Comparison of ENCODE assay signal across 8 mouse cellular contexts in genomic region chr2:118779065-118779464, GRCm38 (mm10). TPM values are rescaled to one million over a fixed set of nuclear protein-coding genes. Genes with fewer than 3 reads are reported as not detected.
A peak's percentile ranks its signal among the peaks of the same experiment; 100 is the strongest.
DNase-seq lines count a peak whose midpoint lies in the region; ATAC-seq and TF ChIP-seq lines count a peak whose summit lies in the region.

No protein-coding gene starts in this region.

- TF ChIP-seq EP300 in stomach, postnatal 0 days (optimal IDR thresholded peaks at IDR 0.05) = no peak

- H3K27me3 ChIP-seq in megakaryocyte, embryonic 14.5 days (replicated peaks) = peaks cover 57% of the 10 kb centered on the region
- no peaks in the 10 kb centered on the region for H3K27me3 ChIP-seq in limb, embryonic 14.5 days (ENCODE audit: control insufficient read depth, insufficient read depth, low read length)
- no peaks in the 10 kb centered on the region for H3K27me3 ChIP-seq in stomach, postnatal 0 days (ENCODE audit: control insufficient read depth, insufficient read depth, low read length)

- no peaks in the 10 kb centered on the region for H3K36me3 ChIP-seq in megakaryocyte, embryonic 14.5 days (replicated peaks; ENCODE audit: low read length)
- no peaks in the 10 kb centered on the region for H3K36me3 ChIP-seq in limb, embryonic 14.5 days (ENCODE audit: control insufficient read depth, insufficient read depth, low read length)
- no peaks in the 10 kb centered on the region for H3K36me3 ChIP-seq in stomach, postnatal 0 days (ENCODE audit: control insufficient read depth, insufficient read depth, low read length)

- no peak overlapping the region for H3K9ac ChIP-seq in limb, embryonic 14.5 days (ENCODE audit: low read depth, low read length, severe bottlenecking)
- H3K9ac ChIP-seq in stomach, postnatal 0 days (ENCODE audit: low read length) = no peak overlapping the region

- H3K4me2 ChIP-seq in limb, embryonic 14.5 days (replicated peaks; ENCODE audit: low read depth, low read length, severe bottlenecking) = peak overlapping the region; percentile 70
- peak overlapping the region; percentile 51 for H3K4me2 ChIP-seq in stomach, postnatal 0 days (replicated peaks; ENCODE audit: low read depth)

- H3K4me1 ChIP-seq in megakaryocyte, embryonic 14.5 days = peaks cover 31% of the 10 kb centered on the region
- peaks cover 4% of the 10 kb centered on the region; the same call in 1 of the 2 replicates for H3K4me1 ChIP-seq in limb, embryonic 14.5 days (ENCODE audit: control insufficient read depth, insufficient read depth, low read length)
- 0 out of 2 replicates have a peak, but pooled peaks cover 3% of the 10 kb centered on the region for H3K4me1 ChIP-seq in stomach, postnatal 0 days (replicated peaks; ENCODE audit: control insufficient read depth, insufficient read depth)

- no peak for TF ChIP-seq CTCF in stomach, postnatal 0 days (IDR thresholded peaks at IDR 0.05; ENCODE audit: low read depth)

- no peaks in the 10 kb centered on the region for H3K9me3 ChIP-seq in megakaryocyte, embryonic 14.5 days
- no peaks in the 10 kb centered on the region for H3K9me3 ChIP-seq in limb, embryonic 14.5 days (ENCODE audit: control insufficient read depth, low read length)
- no peaks in the 10 kb centered on the region for H3K9me3 ChIP-seq in stomach, postnatal 0 days (ENCODE audit: control insufficient read depth, low read length)

- peak overlapping the region; percentile 87 for H3K4me3 ChIP-seq in megakaryocyte, embryonic 14.5 days (replicated peaks)
- peak overlapping the region; percentile 37 for H3K4me3 ChIP-seq in limb, embryonic 14.5 days (replicated peaks; ENCODE audit: low read length)
- peak overlapping the region; percentile 23; the same call in 1 of the 2 replicates for H3K4me3 ChIP-seq in stomach, postnatal 0 days (ENCODE audit: low read depth, low read length)

- H3K27ac ChIP-seq in limb, embryonic 14.5 days (replicated peaks; ENCODE audit: low read depth, low read length) = no peak overlapping the region
- no peak overlapping the region for H3K27ac ChIP-seq in stomach, postnatal 0 days (replicated peaks)

- 11% methylated on average over 10 of the region's 10 CpGs for WGBS in limb, embryonic 14.5 days
- WGBS in stomach, postnatal 0 days = 12% methylated on average over 10 of the region's 10 CpGs

- no peak for TF ChIP-seq POLR2A in limb, embryonic 14.5 days (IDR thresholded peaks at IDR 0.05; ENCODE audit: borderline replicate concordance, extremely low read depth, insufficient read depth, insufficient read length)

- no peak for ATAC-seq in megakaryocyte, adult 5-6 weeks (ENCODE audit: poor library complexity, severe bottlenecking)
- ATAC-seq in limb, embryonic 14.5 days (ENCODE audit: low FRiP score, low read depth) = peak; percentile 21; the same call in 1 of the 2 replicates
- no peak for ATAC-seq in stomach, postnatal 0 days (ENCODE audit: low FRiP score, low TSS enrichment)

- DNase-seq in cerebellum, adult 18-20 months = peak; percentile 45 to 54
- no peak for DNase-seq in cerebellum, adult 8-10 months
- DNase-seq in limb, embryonic 14.5 days (ENCODE audit: low spot score) = no peak
- DNase-seq in stomach, postnatal 0 days (ENCODE audit: low spot score) = no peak
- DNase-seq in frontal cortex, adult 2 months (ENCODE audit: extremely low spot score in 1 of 2, low spot score in 1 of 2) = no peak
- no peak for DNase-seq in kidney, adult 11 months

RNA-seq across cellular contexts. Expression of gene Disp2, which starts 0.5 kb away (rescaled TPM):
- polyA plus RNA-seq in megakaryocyte, embryonic 14.5 days (2012; ENCODE audit: insufficient read depth, low replicate concordance) = 0.06 TPM in 1 of 2 replicates, not detected in the other
- total RNA-seq in megakaryocyte, adult 5-6 weeks (2015) = 0.02 TPM in 1 of 2 replicates, not detected in the other
- total RNA-seq in megakaryocyte, adult 5-6 weeks (2017) = not detected in 2 replicates
- polyA plus RNA-seq in limb, embryonic 14.5 days (2012; rRNA removed) = 0.16 and 0.17 TPM in 2 replicates
- 0.03 TPM in 1 of 2 replicates, not detected in the other for polyA plus RNA-seq in limb, embryonic 14.5 days (2014; fragmentation: Nextera tagmentation; extraction: Ambion mirVana)
- 1.0 and 1.1 TPM in 2 replicates for polyA plus RNA-seq in stomach, postnatal 0 days (2015; fragmentation: Nextera tagmentation; extraction: Ambion mirVana)
- polyA plus RNA-seq in frontal cortex, adult 2 months (2012; rRNA removed) = 114 and 125 TPM in 2 replicates

RNA-seq across cellular contexts. Expression of gene Phgr1, which starts 6.5 kb away (rescaled TPM):
- polyA plus RNA-seq in megakaryocyte, embryonic 14.5 days (2012; ENCODE audit: insufficient read depth, low replicate concordance) = 17.2 and 54.9 TPM in 2 replicates
- not detected in 2 replicates for total RNA-seq in megakaryocyte, adult 5-6 weeks (2015)
- not detected in 2 replicates for total RNA-seq in megakaryocyte, adult 5-6 weeks (2017)
- polyA plus RNA-seq in limb, embryonic 14.5 days (2012; rRNA removed) = 1.00 TPM in 1 of 2 replicates, not detected in the other
- not detected in 2 replicates for polyA plus RNA-seq in limb, embryonic 14.5 days (2014; fragmentation: Nextera tagmentation; extraction: Ambion mirVana)
- 165 and 184 TPM in 2 replicates for polyA plus RNA-seq in stomach, postnatal 0 days (2015; fragmentation: Nextera tagmentation; extraction: Ambion mirVana)
- not detected in 2 replicates for polyA plus RNA-seq in frontal cortex, adult 2 months (2012; rRNA removed)

RNA-seq across cellular contexts. Expression of gene Ccdc9b, which starts 16.6 kb away (rescaled TPM):
- polyA plus RNA-seq in megakaryocyte, embryonic 14.5 days (2012; ENCODE audit: insufficient read depth, low replicate concordance) = 0.57 TPM in 1 of 2 replicates, not detected in the other
- total RNA-seq in megakaryocyte, adult 5-6 weeks (2015) = 0.16 TPM in 1 of 2 replicates, not detected in the other
- 0.44 and 0.53 TPM in 2 replicates for total RNA-seq in megakaryocyte, adult 5-6 weeks (2017)
- 1.7 and 1.8 TPM in 2 replicates for polyA plus RNA-seq in limb, embryonic 14.5 days (2012; rRNA removed)
- 0.88 and 1.4 TPM in 2 replicates for polyA plus RNA-seq in limb, embryonic 14.5 days (2014; fragmentation: Nextera tagmentation; extraction: Ambion mirVana)
- 2.9 TPM in 2 replicates for polyA plus RNA-seq in stomach, postnatal 0 days (2015; fragmentation: Nextera tagmentation; extraction: Ambion mirVana)
- 6.5 and 7.4 TPM in 2 replicates for polyA plus RNA-seq in frontal cortex, adult 2 months (2012; rRNA removed)

RNA-seq across cellular contexts. Expression of gene Inafm2, which starts 33.5 kb away (rescaled TPM):
- 374 and 820 TPM in 2 replicates for polyA plus RNA-seq in megakaryocyte, embryonic 14.5 days (2012; ENCODE audit: insufficient read depth, low replicate concordance)
- 12.0 and 15.3 TPM in 2 replicates for total RNA-seq in megakaryocyte, adult 5-6 weeks (2015)
- total RNA-seq in megakaryocyte, adult 5-6 weeks (2017) = 10.6 and 11.2 TPM in 2 replicates
- polyA plus RNA-seq in limb, embryonic 14.5 days (2012; rRNA removed) = 7.9 and 8.0 TPM in 2 replicates
- polyA plus RNA-seq in limb, embryonic 14.5 days (2014; fragmentation: Nextera tagmentation; extraction: Ambion mirVana) = 24.4 and 27.9 TPM in 2 replicates
- polyA plus RNA-seq in stomach, postnatal 0 days (2015; fragmentation: Nextera tagmentation; extraction: Ambion mirVana) = 33.8 and 36.7 TPM in 2 replicates
- polyA plus RNA-seq in frontal cortex, adult 2 months (2012; rRNA removed) = 30.1 and 31.1 TPM in 2 replicates

RNA-seq across cellular contexts. Expression of gene Knstrn, which starts 34.7 kb away (rescaled TPM):
- polyA plus RNA-seq in megakaryocyte, embryonic 14.5 days (2012; ENCODE audit: insufficient read depth, low replicate concordance) = 48.4 and 154 TPM in 2 replicates
- 58.8 and 59.7 TPM in 2 replicates for total RNA-seq in megakaryocyte, adult 5-6 weeks (2015)
- 182 and 217 TPM in 2 replicates for total RNA-seq in megakaryocyte, adult 5-6 weeks (2017)
- polyA plus RNA-seq in limb, embryonic 14.5 days (2012; rRNA removed) = 40.1 and 67.0 TPM in 2 replicates
- polyA plus RNA-seq in limb, embryonic 14.5 days (2014; fragmentation: Nextera tagmentation; extraction: Ambion mirVana) = 81.3 and 89.2 TPM in 2 replicates
- polyA plus RNA-seq in stomach, postnatal 0 days (2015; fragmentation: Nextera tagmentation; extraction: Ambion mirVana) = 26.6 and 29.0 TPM in 2 replicates
- polyA plus RNA-seq in frontal cortex, adult 2 months (2012; rRNA removed) = 2.9 and 3.2 TPM in 2 replicates

Comparison
In these comparisons a context has a peak if more than half of its experiments do, and no peak if none do; other contexts are left out.
1. DNase-seq: peak in cerebellum, adult 18-20 months (2 of 2); none in cerebellum, adult 8-10 months (single experiment), limb, embryonic 14.5 days (single experiment), stomach, postnatal 0 days (single experiment), frontal cortex, adult 2 months (0 of 2) and kidney, adult 11 months (single experiment).
2. H3K4me3 ChIP-seq: peak in every context shown above with its lines; median percentile 87 in megakaryocyte, embryonic 14.5 days; 37 in limb, embryonic 14.5 days; 23 in stomach, postnatal 0 days.
3. RNA of gene Disp2, which starts 0.5 kb away (polyA plus RNA-seq): 114 to 125 TPM in frontal cortex, adult 2 months; 1.0 to 1.1 TPM in stomach, postnatal 0 days, 0.03 to 0.17 TPM in limb, embryonic 14.5 days and 0.06 TPM in megakaryocyte, embryonic 14.5 days; every median in the first group is over 10 times any median in the second.